In the genomic region with DNA sequence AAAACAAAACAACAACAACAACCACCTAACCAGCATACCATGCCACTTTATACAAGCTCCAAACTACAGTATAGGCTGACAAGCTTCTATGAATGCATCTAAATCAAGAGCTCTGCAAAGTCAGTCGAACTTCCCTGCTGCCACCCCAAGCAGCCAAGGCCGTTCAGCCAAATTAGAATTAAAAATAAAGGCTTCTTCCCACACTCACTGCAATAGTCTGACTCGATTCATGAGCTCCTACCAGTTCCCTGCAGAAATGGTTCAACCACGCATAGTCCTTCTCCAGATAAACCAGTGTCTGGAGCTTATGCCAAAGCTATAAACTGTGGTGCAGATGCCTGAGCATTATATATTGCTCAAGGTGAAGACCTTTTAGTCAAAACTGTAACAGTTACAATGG, we compare ENCODE assay signal across 16 mouse cellular contexts.
"Had no signal": no experiment of that assay in that cellular context is flagged by ENCODE, and none has a peak within 500 bp of the region (broad histone marks: within the 10 kb centered on the region; RNA-seq: fewer than 3 reads in every experiment).

No protein-coding gene starts in this region.

- H3K27ac ChIP-seq: layer of hippocampus, adult 2 months; liver, embryonic 13.5 days; stomach, embryonic 15.5 days had no signal

- H3K4me3 ChIP-seq: layer of hippocampus, adult 2 months; liver, embryonic 13.5 days; stomach, embryonic 15.5 days had no signal

- DNase-seq: kidney, adult 18-20 months; kidney, adult 9 months; kidney, postnatal 14 days; kidney, postnatal 4 days; layer of hippocampus, adult 9-11 months; layer of hippocampus, postnatal 36 days; liver, embryonic 13.5 days; lung, adult 2 months; lung, postnatal 14 days; lung, postnatal 4 days; midbrain, embryonic 14.5 days; spleen, adult 18-20 months; thymus, adult 18-20 months; thymus, postnatal 36 days had no signal
